10 mouse cellular contexts compared by ENCODE assay signal in genomic region chr11:35927309-35927708, GRCm38 (mm10). TPM values are rescaled to one million over a fixed set of nuclear protein-coding genes. Genes with fewer than 3 reads are reported as not detected.
DNase-seq lines count a peak whose midpoint lies in the region; ATAC-seq and TF ChIP-seq lines count a peak whose summit lies in the region.
"Had no signal": no experiment of that assay in that cellular context is flagged by ENCODE, and none has a peak within 500 bp of the region (broad histone marks: within the 10 kb centered on the region; RNA-seq: fewer than 3 reads in every experiment).

No protein-coding gene starts in this region.

- no peaks in the 10 kb centered on the region for H3K36me3 ChIP-seq in hindbrain, postnatal 0 days (ENCODE audit: insufficient read depth, low read length)
- no peaks in the 10 kb centered on the region for H3K36me3 ChIP-seq in midbrain, embryonic 15.5 days (replicated peaks)

- no peak overlapping the region for H3K4me3 ChIP-seq in hindbrain, postnatal 0 days (ENCODE audit: low read length)
- no peak overlapping the region for H3K4me3 ChIP-seq in midbrain, embryonic 15.5 days
- H3K4me3 ChIP-seq: erythroblast, embryonic 14.5 days had no signal

- 13% methylated on average over 14 of the region's 14 CpGs for WGBS in hindbrain, postnatal 0 days
- 23% methylated on average over 14 of the region's 14 CpGs for WGBS in midbrain, embryonic 15.5 days

- CTCF ChIA-PET in Patski (lab: Charles Lee), result interaction anchor here (0.8 kb wide), 1 partner anchor 49 kb away, joined by 3 read pairs; no protein-coding TSS in a partner anchor

- H3K27ac ChIP-seq in hindbrain, postnatal 0 days, result peak overlapping the region; percentile 54
- peak overlapping the region; percentile 66; the same call in 1 of the 2 replicates for H3K27ac ChIP-seq in midbrain, embryonic 15.5 days

- H3K27me3 ChIP-seq in Patski, result no peaks in the 10 kb centered on the region
- H3K27me3 ChIP-seq in hindbrain, postnatal 0 days (ENCODE audit: insufficient read depth, low read length), result no peaks in the 10 kb centered on the region
- H3K27me3 ChIP-seq in midbrain, embryonic 15.5 days (replicated peaks), result no peaks in the 10 kb centered on the region

- in situ Hi-C loops in Patski (cut with MboI; ENCODE audit: low pct_unique_long_range_greater_than_20kb), result no loop called here

- ATAC-seq in Patski, result peak; percentile 42
- ATAC-seq in hindbrain, postnatal 0 days, result peak; percentile 79
- ATAC-seq in midbrain, embryonic 15.5 days (replicated peaks), result peak; percentile 79
- ATAC-seq in megakaryocyte-erythroid progenitor cell, adult 5-6 weeks (replicated peaks; ENCODE audit: low FRiP score, low TSS enrichment, poor library complexity, severe bottlenecking), result no peak
- ATAC-seq: lung, postnatal 0 days had no signal

- no peak overlapping the region for H3K9ac ChIP-seq in hindbrain, postnatal 0 days (replicated peaks; ENCODE audit: low read length)
- no peak overlapping the region for H3K9ac ChIP-seq in midbrain, embryonic 15.5 days

- 0 out of 2 replicates have a peak, but pooled peaks cover 4% of the 10 kb centered on the region for H3K9me3 ChIP-seq in hindbrain, postnatal 0 days (ENCODE audit: low read length)
- no peaks in the 10 kb centered on the region for H3K9me3 ChIP-seq in midbrain, embryonic 15.5 days

- H3K4me2 ChIP-seq in hindbrain, postnatal 0 days (ENCODE audit: low read depth, low read length), result peak overlapping the region; percentile 29
- 0 out of 2 replicates have a peak overlapping the region, but pooled peaks have one; percentile 6 for H3K4me2 ChIP-seq in midbrain, embryonic 15.5 days

- peak; percentile 48 to 67 for DNase-seq in cerebellum, postnatal 10 days
- DNase-seq in cerebellum, adult 9-10 months, result no peak
- no peak for DNase-seq in Patski (ENCODE audit: low read depth, low spot score)
- DNase-seq in hindbrain, postnatal 0 days (ENCODE audit: low spot score), result peak; percentile 57
- DNase-seq in adrenal gland, postnatal 10 days, result no peak
- no peak for DNase-seq in T-cell, adult 2 months (ENCODE audit: low spot score)

- POLR2A ChIA-PET in Patski (lab: Charles Lee), result no interaction called here

- TF ChIP-seq CTCF in Patski (IDR thresholded peaks at IDR 0.05), result no peak
- no peak for TF ChIP-seq CTCF in hindbrain, postnatal 0 days (IDR thresholded peaks at IDR 0.05; ENCODE audit: low read depth)

- H3K4me1 ChIP-seq in hindbrain, postnatal 0 days (ENCODE audit: insufficient read depth, low read length), result 0 out of 2 replicates have a peak, but pooled peaks cover 4% of the 10 kb centered on the region
- H3K4me1 ChIP-seq in midbrain, embryonic 15.5 days, result peaks cover 9% of the 10 kb centered on the region

RNA-seq across cellular contexts. Expression of gene Wwc1, which starts 53.0 kb away (rescaled TPM):
- polyA plus RNA-seq in Patski (2021), result 384 TPM
- 17.8 and 20.4 TPM in 2 replicates for total RNA-seq in hindbrain, postnatal 0 days (2014; rRNA removed)
- polyA plus RNA-seq in hindbrain, postnatal 0 days (2015; fragmentation: Nextera tagmentation; extraction: Ambion mirVana), result 8.6 and 9.0 TPM in 2 replicates
- polyA plus RNA-seq in midbrain, embryonic 15.5 days (2015; fragmentation: Nextera tagmentation; extraction: Ambion mirVana), result 13.2 and 18.1 TPM in 2 replicates
- total RNA-seq in adrenal gland, postnatal 10 days (2021), result 10 to 100 TPM; 34.1 to 35.0 TPM
- not detected in 2 replicates for total RNA-seq in megakaryocyte-erythroid progenitor cell, adult 5-6 weeks (2014; fragmentation: Nextera tagmentation)
- total RNA-seq in megakaryocyte-erythroid progenitor cell, adult 5-6 weeks (2017), result not detected in 2 replicates

Comparison
In these comparisons a context has a peak if more than half of its experiments do, and no peak if none do; other contexts are left out.
1. DNase-seq: peak in cerebellum, postnatal 10 days (2 of 2) and hindbrain, postnatal 0 days (single experiment); none in cerebellum, adult 9-10 months (single experiment), Patski (single experiment), adrenal gland, postnatal 10 days (single experiment) and T-cell, adult 2 months (single experiment).
2. RNA of gene Wwc1, which starts 53.0 kb away (total RNA-seq): 34.1 to 35.0 TPM in adrenal gland, postnatal 10 days and 17.8 to 20.4 TPM in hindbrain, postnatal 0 days; not detected in megakaryocyte-erythroid progenitor cell, adult 5-6 weeks; every median in the first group is over 10 times any median in the second.